Mouse (Mus musculus) forebrain, embryonic 13.5 days (tissue): ENCODE results near the gene Tob2. TPM values are rescaled to one million over a fixed set of nuclear protein-coding genes. Genes with fewer than 3 reads are reported as not detected.
A peak's percentile ranks its signal among the peaks of the same experiment; 100 is the strongest.

ENCODE experiments used
- ATAC-seq: fragments of 200-750 bp; cut with Nextera tagmentation; 2 replicates; pipeline ENCODE4 v1.8.0; 2017
- H3K27ac ChIP-seq: fragments of 300-500 bp; sonication (generic); 2 replicates; pipeline ENCODE4 v1.5.1; 2015; ENCODE audit warnings: inconsistent platforms, mild to moderate bottlenecking, moderate library complexity
- H3K27me3 ChIP-seq: fragments of 300-500 bp; sonication (generic); 2 replicates; pipeline ENCODE4 v1.6.1; 2015; ENCODE audit warnings: mild to moderate bottlenecking, inconsistent platforms
- H3K36me3 ChIP-seq: fragments of 300-500 bp; sonication (generic); 2 replicates; pipeline ENCODE4 v1.6.1; 2015; ENCODE audit warnings: mild to moderate bottlenecking, inconsistent platforms; ENCODE audit not compliant: poor library complexity, severe bottlenecking
- H3K4me1 ChIP-seq: fragments of 300-500 bp; sonication (generic); 2 replicates; pipeline ENCODE4 v1.6.1; 2015; ENCODE audit warnings: inconsistent platforms
- H3K4me2 ChIP-seq: fragments of 300-500 bp; sonication (generic); 2 replicates; pipeline ENCODE4 v1.6.1; 2015; ENCODE audit warnings: inconsistent platforms, mild to moderate bottlenecking, moderate library complexity
- H3K4me3 ChIP-seq: fragments of 300-500 bp; sonication (generic); 2 replicates; pipeline ENCODE4 v1.5.1; 2015; ENCODE audit warnings: mild to moderate bottlenecking, inconsistent platforms
- H3K9ac ChIP-seq: fragments of 300-500 bp; sonication (generic); 2 replicates; pipeline ENCODE4 v1.6.1; 2015; ENCODE audit warnings: mild to moderate bottlenecking, inconsistent platforms
- H3K9me3 ChIP-seq: fragments of 300-500 bp; sonication (generic); replicated peaks from 2 replicates; pipeline ENCODE4 v1.6.1; 2016; ENCODE audit warnings: inconsistent platforms
- WGBS: fragments of 180-500 bp; shearing (Covaris S2); methylation state at CpG from one replicate; pipeline ENCODE4 v1.1.7; 2015; 5-methylcytosine and 5-hydroxymethylcytosine counted together
- polyA plus RNA-seq: library from polyadenylated mRNA; unstranded; fragments of >200 nt; fragmentation: Nextera tagmentation; extraction: Ambion mirVana; gene quantifications from 2 replicates; pipeline ENCODE4 v1.2.1, GENCODE M21; 2015

Tob2 gene
- polyA plus RNA-seq, 1 experiment from 2014 or later, result 19.1 TPM

- H3K36me3 ChIP-seq, result peaks cover 40% of the 10 kb centered on the region
- 76% methylated on average over 3 of the region's 3 CpGs for WGBS
- ATAC-seq, result no peak
- H3K4me1 ChIP-seq, result peaks cover 6% of the 10 kb centered on the region
- no peak overlapping the region for H3K4me2 ChIP-seq
- no peak overlapping the region for H3K9ac ChIP-seq
- H3K27me3 ChIP-seq, result no peaks in the 10 kb centered on the region
- no peak overlapping the region for H3K27ac ChIP-seq
- no peak overlapping the region for H3K4me3 ChIP-seq
- H3K9me3 ChIP-seq, result no peaks in the 10 kb centered on the region
These were observed 26.9 kb upstream of the Tob2 start for GRCm38 (mm10) chr15:81885418-81885934.

- no peak for ATAC-seq
- H3K4me1 ChIP-seq, result peaks cover 26% of the 10 kb centered on the region
- H3K36me3 ChIP-seq, result 0 out of 2 replicates have a peak, but pooled peaks cover 16% of the 10 kb centered on the region
- no peaks in the 10 kb centered on the region for H3K9me3 ChIP-seq
- no peak overlapping the region for H3K4me2 ChIP-seq
- WGBS, result 96% methylated on average over 3 of the region's 3 CpGs
- no peak overlapping the region for H3K4me3 ChIP-seq
- H3K9ac ChIP-seq, result no peak overlapping the region
- H3K27ac ChIP-seq, result no peak overlapping the region
- no peaks in the 10 kb centered on the region for H3K27me3 ChIP-seq
These were observed 23.8 kb upstream of the Tob2 start for GRCm38 (mm10) chr15:81882348-81882747.

GRCm38 (mm10) chr15:81879531-81880401 lies 21.2 kb upstream of the Tob2 start:
- Histone ChIP-seq H3K4me1 (peaks cover 28% of the 10 kb centered on the region), H3K4me3 (peak overlapping the region; percentile 2; the same call in 1 of the 2 replicates), H3K36me3 (0 out of 2 replicates have a peak, but pooled peaks cover 10% of the 10 kb centered on the region), H3K27ac (peak overlapping the region; percentile 97), H3K27me3 (no peaks in the 10 kb centered on the region), H3K9me3 (no peaks in the 10 kb centered on the region), H3K9ac (peak overlapping the region; percentile 55), H3K4me2 (peak overlapping the region; percentile 49)
- peak; percentile 88 for ATAC-seq
- 21% methylated on average over 5 of the region's 5 CpGs for WGBS

- under 1% methylated on average over 53 of the region's 53 CpGs for WGBS
These were observed 13.9 kb upstream of the Tob2 start, which contains the start of gene Aco2 for GRCm38 (mm10) chr15:81872262-81873136. TSS of gene Aco2 (plus strand) at chr15:81872309.

GRCm38 (mm10) chr15:81871604-81872261 lies 13.1 kb upstream of the Tob2 start, which contains the start of gene Phf5a:
TSS of gene Phf5a (minus strand) at chr15:81871911.
- WGBS, result under 1% methylated on average over 30 of the region's 30 CpGs
- Histone ChIP-seq H3K4me3 (peak within 1 kb of the TSS; percentile 98), H3K9ac (peak within 1 kb of the TSS; percentile 87), H3K9me3 (no peaks in the 10 kb centered on the region), H3K4me1 (peaks cover 30% of the 10 kb centered on the region), H3K4me2 (peak within 1 kb of the TSS; percentile 85), H3K27me3 (no peaks in the 10 kb centered on the region), H3K27ac (peak within 1 kb of the TSS; percentile 98), H3K36me3 (peaks cover 41% of the 10 kb centered on the region)
- peak; percentile 88 for ATAC-seq

More at GRCm38 (mm10) chr15:81872262-81873136, 13.9 kb upstream of the Tob2 start, which contains the start of gene Aco2:
- peak within 1 kb of the TSS; percentile 87 for H3K9ac ChIP-seq
- H3K4me3 ChIP-seq, result peak within 1 kb of the TSS; percentile 98
- H3K4me2 ChIP-seq, result peak within 1 kb of the TSS; percentile 85
- ATAC-seq, result peak; percentile 85
- H3K9me3 ChIP-seq, result no peaks in the 10 kb centered on the region
- H3K27me3 ChIP-seq, result no peaks in the 10 kb centered on the region
- H3K4me1 ChIP-seq, result peaks cover 30% of the 10 kb centered on the region
- H3K27ac ChIP-seq, result peak within 1 kb of the TSS; percentile 98
- peaks cover 33% of the 10 kb centered on the region for H3K36me3 ChIP-seq

GRCm38 (mm10) chr15:81869985-81870384 lies 11.4 kb upstream of the Tob2 start:
- H3K9me3 ChIP-seq, result no peaks in the 10 kb centered on the region
- peaks cover 30% of the 10 kb centered on the region for H3K4me1 ChIP-seq
- no peak overlapping the region for H3K9ac ChIP-seq
- peaks cover 59% of the 10 kb centered on the region for H3K36me3 ChIP-seq
- H3K4me2 ChIP-seq, result no peak overlapping the region
- H3K27ac ChIP-seq, result no peak overlapping the region
- H3K4me3 ChIP-seq, result no peak overlapping the region
- WGBS, result over 99% methylated on average over 5 of the region's 5 CpGs
- no peak for ATAC-seq
- no peaks in the 10 kb centered on the region for H3K27me3 ChIP-seq

- Histone ChIP-seq H3K4me3 (no peak overlapping the region), H3K9ac (no peak overlapping the region), H3K4me2 (no peak overlapping the region), H3K36me3 (peaks cover 52% of the 10 kb centered on the region), H3K4me1 (peaks cover 13% of the 10 kb centered on the region), H3K27me3 (no peaks in the 10 kb centered on the region), H3K27ac (no peak overlapping the region), H3K9me3 (no peaks in the 10 kb centered on the region)
- 96% methylated on average over 7 of the region's 7 CpGs for WGBS
- no peak for ATAC-seq
These were observed 5.6 kb upstream of the Tob2 start for GRCm38 (mm10) chr15:81864238-81864637.

- H3K36me3 ChIP-seq, result peaks cover 16% of the 10 kb centered on the region
- peaks cover 35% of the 10 kb centered on the region for H3K4me1 ChIP-seq
- no peaks in the 10 kb centered on the region for H3K9me3 ChIP-seq
- ATAC-seq, result no peak
- peak overlapping the region; percentile 97; the same call in 1 of the 2 replicates for H3K4me2 ChIP-seq
- no peaks in the 10 kb centered on the region for H3K27me3 ChIP-seq
- no peak overlapping the region for H3K9ac ChIP-seq
- peak overlapping the region; percentile 57 for H3K27ac ChIP-seq
- no peak overlapping the region; the same call in 1 of the 2 replicates for H3K4me3 ChIP-seq
- WGBS, result 43% methylated on average over 8 of the region's 8 CpGs
These were observed 2.0 kb upstream of the Tob2 start for GRCm38 (mm10) chr15:81860471-81861135.

GRCm38 (mm10) chr15:81859330-81860255 lies 997 bp upstream of the Tob2 start:
- Histone ChIP-seq H3K27me3 (no peaks in the 10 kb centered on the region), H3K27ac (peak overlapping the region; percentile 94), H3K36me3 (peaks cover 8% of the 10 kb centered on the region), H3K4me1 (peaks cover 41% of the 10 kb centered on the region), H3K9ac (peak overlapping the region; percentile 93), H3K4me3 (peak overlapping the region; percentile 93), H3K4me2 (peak overlapping the region; percentile 97), H3K9me3 (no peaks in the 10 kb centered on the region)
- peak; percentile 87 for ATAC-seq
- under 1% methylated on average over 39 of the region's 39 CpGs for WGBS

- H3K4me1 ChIP-seq, result peaks cover 41% of the 10 kb centered on the region
- H3K9me3 ChIP-seq, result no peaks in the 10 kb centered on the region
- WGBS, result 2% methylated on average over 23 of the region's 23 CpGs
- ATAC-seq, result peak; percentile 14; the same call in 1 of the 2 replicates
- H3K36me3 ChIP-seq, result peaks cover 13% of the 10 kb centered on the region
- peak overlapping the region; percentile 94 for H3K27ac ChIP-seq
- H3K4me2 ChIP-seq, result peak overlapping the region; percentile 97
- peak overlapping the region; percentile 93 for H3K9ac ChIP-seq
- peak overlapping the region; percentile 93 for H3K4me3 ChIP-seq
- H3K27me3 ChIP-seq, result no peaks in the 10 kb centered on the region
These were observed 469 bp downstream of the Tob2 start for GRCm38 (mm10) chr15:81858138-81858516.
